Mouse (Mus musculus) liver, postnatal 0 days (tissue): ENCODE data around the gene Gdi2.
"Not testable (repeated sequence)": the region's sequence is repeated elsewhere in the genome, so short reads cannot be mapped to it uniquely, and the experiment has no call there.

ENCODE experiments used
- CTCF ChIP-seq: sonication (generic); IDR thresholded peaks from 2 replicates; pipeline ENCODE4 v1.5.1; 2016; ENCODE audit warnings: antibody characterized with exemption, low read depth
- EP300 ChIP-seq: IDR thresholded peaks from 2 replicates; pipeline ENCODE4 v1.6.1; 2016; ENCODE audit warnings: antibody characterized with exemption, low read depth, mild to moderate bottlenecking

DNA sequence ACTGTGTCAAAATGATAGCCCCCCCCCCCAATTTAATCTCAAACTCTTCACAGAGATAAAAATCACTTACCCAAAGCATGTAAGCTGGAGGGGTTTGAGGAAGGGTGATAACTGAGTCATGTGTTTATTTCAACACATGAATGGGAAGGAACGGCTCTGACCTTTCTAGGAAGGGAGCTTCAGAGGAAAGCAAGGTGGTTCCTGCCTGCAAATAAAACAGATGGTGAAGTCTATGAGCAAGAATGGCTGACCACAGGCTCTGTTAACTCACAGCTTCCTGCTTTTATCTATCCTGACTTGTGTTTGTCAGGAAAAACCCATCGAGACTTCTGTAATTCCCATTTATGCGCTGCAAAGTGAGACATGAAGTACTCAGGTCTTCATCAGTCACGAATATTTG is 18.5 kb upstream of the Gdi2 start:
- not testable (repeated sequence) for TF ChIP-seq CTCF, EP300
